Mouse (Mus musculus): ENCODE measurements around the gene Mthfsl. TPM values are rescaled to one million over a fixed set of nuclear protein-coding genes. Genes with fewer than 3 reads are reported as not detected.
"Not testable (repeated sequence)": the region's sequence is repeated elsewhere in the genome, so short reads cannot be mapped to it uniquely, and the experiment has no call there.

Gene Mthfsl
- 2.8 and 6.9 TPM in 2 replicates for total RNA-seq (2014; rRNA removed; ENCODE audit: low replicate concordance)
- 40.2 and 40.6 TPM in 2 replicates for polyA plus RNA-seq (2015; fragmentation: Nextera tagmentation; extraction: Ambion mirVana)

DNA sequence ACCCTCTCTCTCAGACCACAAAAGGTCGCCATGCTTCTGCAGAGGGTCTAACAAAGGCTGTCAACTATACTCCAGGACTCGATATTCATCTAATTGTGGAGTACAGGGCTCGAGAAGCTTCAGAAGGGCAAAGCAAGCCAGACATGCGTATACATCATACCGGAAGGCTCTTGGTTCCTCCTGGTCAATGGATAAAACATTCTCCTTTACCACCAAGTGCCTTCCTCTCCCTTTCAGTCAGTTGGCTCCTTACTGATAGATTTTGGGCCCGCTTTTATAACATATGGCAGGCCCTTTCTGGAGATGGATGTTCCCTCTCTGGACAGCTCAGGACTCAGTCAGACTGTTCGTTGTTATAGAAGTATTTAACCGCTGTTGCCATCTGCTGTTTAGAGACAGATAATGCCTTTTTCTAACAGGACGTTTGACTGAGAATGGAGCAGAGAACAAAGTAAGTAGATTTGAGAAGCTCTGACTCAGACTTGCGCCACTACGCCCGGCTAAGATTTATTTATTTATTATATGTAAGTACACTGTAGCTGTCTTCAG lies at the start of gene Mthfsl:
Gene Mthfsl (minus strand): TSS at position 308 of the 549 bp plus-strand sequence.
- H3K27me3 ChIP-seq (ENCODE audit: control insufficient read depth, insufficient read depth, low read length); H3K9ac ChIP-seq (replicated peaks; ENCODE audit: low read depth, low read length); H3K9me3 ChIP-seq (replicated peaks; ENCODE audit: control insufficient read depth, low read length); H3K4me1 ChIP-seq (ENCODE audit: control insufficient read depth, insufficient read depth); H3K36me3 ChIP-seq (replicated peaks; ENCODE audit: control insufficient read depth, insufficient read depth, low read length): not testable (repeated sequence)
- WGBS, result 16% methylated on average over 11 of the region's 12 CpGs
- Histone ChIP-seq H3K27ac (ENCODE audit: low read depth) (peak within 1 kb of the TSS; percentile 84), H3K4me2 (ENCODE audit: low read depth, low read length) (peak within 1 kb of the TSS; percentile 55), H3K4me3 (ENCODE audit: low read depth, low read length) (peak within 1 kb of the TSS; percentile 39)
- ATAC-seq (ENCODE audit: insufficient read depth, low read depth) (peak; percentile 56), DNase-seq (ENCODE audit: low spot score) (peak; percentile 8)

DNA sequence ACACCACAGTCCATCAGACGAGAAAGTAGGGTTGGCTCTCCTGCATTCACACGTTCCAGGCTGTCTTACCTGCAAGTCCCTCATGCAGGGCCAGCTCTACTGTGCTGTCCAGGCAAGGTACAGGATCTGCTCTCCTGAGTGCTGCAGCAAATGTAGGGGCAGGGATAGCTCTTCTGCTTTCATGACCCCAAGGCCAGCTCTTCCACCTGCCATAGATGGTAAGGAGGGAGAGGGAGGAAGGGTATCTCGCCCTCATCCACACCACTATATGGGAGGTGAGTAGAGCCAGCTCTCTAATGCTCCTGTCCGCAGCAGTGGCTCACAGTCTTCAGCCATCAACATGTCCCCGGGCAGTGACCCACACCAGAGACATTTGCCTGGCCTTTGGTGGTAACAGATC lies 49.4 kb upstream of the Mthfsl start:
- H3K9ac ChIP-seq (replicated peaks; ENCODE audit: low read depth, low read length); H3K27ac ChIP-seq (ENCODE audit: low read depth); H3K4me2 ChIP-seq (ENCODE audit: low read depth, low read length); DNase-seq (ENCODE audit: low spot score); H3K9me3 ChIP-seq (replicated peaks; ENCODE audit: control insufficient read depth, low read length); ATAC-seq (ENCODE audit: insufficient read depth, low read depth); H3K4me3 ChIP-seq (ENCODE audit: low read depth, low read length); H3K27me3 ChIP-seq (ENCODE audit: control insufficient read depth, insufficient read depth, low read length); H3K4me1 ChIP-seq (ENCODE audit: control insufficient read depth, insufficient read depth); H3K36me3 ChIP-seq (replicated peaks; ENCODE audit: control insufficient read depth, insufficient read depth, low read length): not testable (repeated sequence)
- WGBS, result 58% methylated on average over 4 of the region's 5 CpGs

DNA sequence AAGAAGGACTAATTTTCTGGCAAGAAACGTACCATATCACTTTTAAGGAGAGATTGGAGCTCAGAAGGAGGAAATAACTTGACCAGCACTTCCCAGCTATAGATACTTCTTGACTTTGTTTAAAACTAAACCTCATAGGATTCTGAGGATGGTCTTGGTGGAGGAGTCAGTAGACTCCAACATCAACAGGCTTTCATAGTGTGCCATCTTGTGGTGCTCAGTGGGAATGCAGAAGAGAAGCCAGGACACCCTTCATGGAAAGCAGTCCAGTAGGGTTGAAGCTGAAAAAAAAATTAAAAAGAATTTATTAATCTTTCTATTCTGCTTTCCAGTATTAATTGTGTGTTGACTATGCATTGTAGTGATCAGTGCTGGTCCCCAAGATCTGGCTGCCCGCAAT lies 26.6 kb upstream of the Mthfsl start:
- H3K36me3 ChIP-seq (replicated peaks; ENCODE audit: control insufficient read depth, insufficient read depth, low read length); H3K4me3 ChIP-seq (ENCODE audit: low read depth, low read length); DNase-seq (ENCODE audit: low spot score); H3K9me3 ChIP-seq (replicated peaks; ENCODE audit: control insufficient read depth, low read length); H3K4me1 ChIP-seq (ENCODE audit: control insufficient read depth, insufficient read depth); H3K4me2 ChIP-seq (ENCODE audit: low read depth, low read length); H3K27ac ChIP-seq (ENCODE audit: low read depth); H3K9ac ChIP-seq (replicated peaks; ENCODE audit: low read depth, low read length); H3K27me3 ChIP-seq (ENCODE audit: control insufficient read depth, insufficient read depth, low read length); ATAC-seq (ENCODE audit: insufficient read depth, low read depth): not testable (repeated sequence)
- TF ChIP-seq CTCF (IDR thresholded peaks at IDR 0.05; ENCODE audit: low read depth), result peak; percentile 48
- 29% methylated on average over 1 of the region's 2 CpGs for WGBS

DNA sequence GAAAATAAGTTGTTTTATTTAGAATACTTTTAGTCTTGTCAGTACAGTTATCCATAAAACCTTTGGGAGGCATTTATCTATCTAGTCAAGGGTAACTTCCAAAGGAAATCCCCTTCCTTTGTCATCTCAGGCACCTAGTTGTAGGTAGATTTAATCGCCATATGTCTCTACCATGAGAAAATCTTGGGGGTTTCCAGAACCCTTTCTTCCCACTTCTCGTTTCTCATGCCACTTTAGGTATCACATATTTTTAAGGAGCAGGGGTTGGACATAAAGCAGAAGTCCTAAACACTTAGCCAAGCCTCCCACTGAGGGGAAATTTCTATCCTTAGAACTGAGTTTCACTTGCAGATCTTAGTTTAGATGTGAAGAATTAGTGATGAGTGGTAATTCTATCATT lies 25.9 kb upstream of the Mthfsl start:
- H3K4me1 ChIP-seq (ENCODE audit: control insufficient read depth, insufficient read depth); H3K4me3 ChIP-seq (ENCODE audit: low read depth, low read length); H3K9me3 ChIP-seq (replicated peaks; ENCODE audit: control insufficient read depth, low read length); H3K4me2 ChIP-seq (ENCODE audit: low read depth, low read length); H3K27ac ChIP-seq (ENCODE audit: low read depth); H3K9ac ChIP-seq (replicated peaks; ENCODE audit: low read depth, low read length); DNase-seq (ENCODE audit: low spot score); H3K36me3 ChIP-seq (replicated peaks; ENCODE audit: control insufficient read depth, insufficient read depth, low read length); H3K27me3 ChIP-seq (ENCODE audit: control insufficient read depth, insufficient read depth, low read length); ATAC-seq (ENCODE audit: insufficient read depth, low read depth): not testable (repeated sequence)
- WGBS, result no CpG with 5 or more reads among the region's 2 CpGs

DNA sequence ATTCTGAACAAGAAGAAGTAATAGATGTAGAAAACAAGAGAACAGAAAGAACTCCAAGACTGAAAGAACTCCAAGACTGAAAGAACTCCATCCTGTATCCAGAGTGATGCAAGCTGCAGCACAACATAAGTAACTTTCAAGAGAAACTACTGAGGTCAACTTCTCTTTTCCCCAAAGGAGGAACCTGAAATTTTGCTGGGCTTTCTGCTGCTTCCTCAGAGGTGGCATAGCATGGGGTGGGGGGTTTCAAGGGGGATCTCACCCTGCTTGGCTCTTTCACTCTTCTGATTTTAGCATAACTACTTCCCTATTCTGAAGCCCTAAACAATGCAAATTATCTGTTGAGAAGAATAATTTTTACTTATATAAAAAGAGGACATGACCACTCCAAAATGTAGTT lies 15.2 kb upstream of the Mthfsl start:
- H3K9ac ChIP-seq (replicated peaks; ENCODE audit: low read depth, low read length); H3K4me3 ChIP-seq (ENCODE audit: low read depth, low read length); ATAC-seq (ENCODE audit: insufficient read depth, low read depth); H3K27ac ChIP-seq (ENCODE audit: low read depth); DNase-seq (ENCODE audit: low spot score); H3K27me3 ChIP-seq (ENCODE audit: control insufficient read depth, insufficient read depth, low read length); H3K4me2 ChIP-seq (ENCODE audit: low read depth, low read length); H3K9me3 ChIP-seq (replicated peaks; ENCODE audit: control insufficient read depth, low read length); H3K4me1 ChIP-seq (ENCODE audit: control insufficient read depth, insufficient read depth); H3K36me3 ChIP-seq (replicated peaks; ENCODE audit: control insufficient read depth, insufficient read depth, low read length): not testable (repeated sequence)

DNA sequence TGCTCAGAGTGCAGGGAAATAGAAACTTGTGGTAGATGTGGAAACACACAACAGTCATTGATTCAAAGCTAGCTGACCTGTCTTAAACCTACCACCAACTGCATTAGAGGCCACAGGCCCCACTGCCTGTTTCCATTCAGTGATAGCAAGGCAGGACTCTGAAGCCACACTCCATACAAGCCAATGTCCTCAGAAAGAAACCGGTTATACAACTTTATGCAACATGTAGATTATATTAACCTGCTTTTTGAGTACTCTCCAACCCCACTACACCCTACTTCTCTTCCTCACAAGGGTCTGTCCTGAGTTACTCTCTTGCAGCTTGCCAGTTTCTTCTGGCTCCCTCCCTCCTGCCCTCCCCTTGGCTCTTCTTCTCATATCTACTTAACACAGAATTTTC lies 13.1 kb upstream of the Mthfsl start:
- not testable (repeated sequence) for ATAC-seq (ENCODE audit: insufficient read depth, low read depth); H3K9me3 ChIP-seq (replicated peaks; ENCODE audit: control insufficient read depth, low read length); H3K4me2 ChIP-seq (ENCODE audit: low read depth, low read length); H3K4me3 ChIP-seq (ENCODE audit: low read depth, low read length); H3K36me3 ChIP-seq (replicated peaks; ENCODE audit: control insufficient read depth, insufficient read depth, low read length); DNase-seq (ENCODE audit: low spot score); H3K27me3 ChIP-seq (ENCODE audit: control insufficient read depth, insufficient read depth, low read length); H3K27ac ChIP-seq (ENCODE audit: low read depth); H3K4me1 ChIP-seq (ENCODE audit: control insufficient read depth, insufficient read depth); H3K9ac ChIP-seq (replicated peaks; ENCODE audit: low read depth, low read length)
- WGBS, result 57% methylated on average over 1 of the region's 1 CpGs

DNA sequence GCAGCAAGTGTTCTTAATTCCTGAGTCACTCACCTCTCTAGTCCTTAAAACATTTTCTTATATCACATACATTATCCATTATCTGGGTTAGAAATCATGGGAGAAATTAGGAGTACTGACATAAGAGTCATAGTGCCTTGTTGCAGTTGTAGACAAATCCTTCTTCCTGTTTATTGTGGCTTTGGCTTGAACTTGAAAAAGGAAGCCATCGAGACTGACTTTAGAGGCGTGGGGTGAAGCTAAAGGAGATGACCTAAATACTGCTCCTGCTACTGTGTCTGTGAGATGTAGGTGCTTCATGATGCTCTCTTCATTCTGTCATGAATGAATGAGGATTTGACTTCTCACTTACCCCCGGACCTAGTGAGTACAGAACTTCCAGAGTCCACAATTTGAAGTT lies 12.2 kb upstream of the Mthfsl start:
- H3K27ac ChIP-seq (ENCODE audit: low read depth); H3K9ac ChIP-seq (replicated peaks; ENCODE audit: low read depth, low read length): not testable (repeated sequence)

DNA sequence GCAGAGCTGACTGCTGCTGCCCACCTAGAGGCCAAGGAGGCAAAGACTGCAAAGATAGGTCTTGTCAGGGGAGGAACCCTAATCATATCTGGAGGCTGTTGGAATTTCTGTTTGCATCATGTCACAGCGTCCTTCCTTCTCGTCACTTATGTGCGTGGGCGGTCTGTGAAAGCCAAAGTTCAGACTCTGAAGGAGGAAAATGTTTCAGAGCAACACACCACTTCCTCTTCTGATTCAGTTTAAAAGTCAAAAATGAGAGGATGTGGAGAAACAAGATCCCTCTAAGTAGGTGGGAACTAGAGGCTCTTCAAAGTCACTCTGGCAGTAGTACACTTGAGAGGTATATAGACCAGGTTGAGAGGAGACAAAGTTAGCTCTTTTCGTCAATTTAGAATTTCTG lies 11.6 kb upstream of the Mthfsl start, which contains the start of gene Bcl2a1d:
Gene Bcl2a1d (minus strand): TSS at position 187 of the 400 bp plus-strand sequence.
- H3K9ac ChIP-seq (replicated peaks; ENCODE audit: low read depth, low read length); H3K27me3 ChIP-seq (ENCODE audit: control insufficient read depth, insufficient read depth, low read length); H3K27ac ChIP-seq (ENCODE audit: low read depth); H3K9me3 ChIP-seq (replicated peaks; ENCODE audit: control insufficient read depth, low read length); H3K4me1 ChIP-seq (ENCODE audit: control insufficient read depth, insufficient read depth); H3K36me3 ChIP-seq (replicated peaks; ENCODE audit: control insufficient read depth, insufficient read depth, low read length); DNase-seq (ENCODE audit: low spot score); H3K4me2 ChIP-seq (ENCODE audit: low read depth, low read length); ATAC-seq (ENCODE audit: insufficient read depth, low read depth); H3K4me3 ChIP-seq (ENCODE audit: low read depth, low read length): not testable (repeated sequence)
- WGBS, result 46% methylated on average over 5 of the region's 5 CpGs

More for the DNA sequence above, 12.2 kb upstream of the Mthfsl start:
- H3K36me3 ChIP-seq (replicated peaks; ENCODE audit: control insufficient read depth, insufficient read depth, low read length); DNase-seq (ENCODE audit: low spot score); H3K4me1 ChIP-seq (ENCODE audit: control insufficient read depth, insufficient read depth); H3K9me3 ChIP-seq (replicated peaks; ENCODE audit: control insufficient read depth, low read length); ATAC-seq (ENCODE audit: insufficient read depth, low read depth); H3K4me3 ChIP-seq (ENCODE audit: low read depth, low read length); H3K27me3 ChIP-seq (ENCODE audit: control insufficient read depth, insufficient read depth, low read length); H3K4me2 ChIP-seq (ENCODE audit: low read depth, low read length): not testable (repeated sequence)
- WGBS, result 74% methylated on average over 1 of the region's 3 CpGs

DNA sequence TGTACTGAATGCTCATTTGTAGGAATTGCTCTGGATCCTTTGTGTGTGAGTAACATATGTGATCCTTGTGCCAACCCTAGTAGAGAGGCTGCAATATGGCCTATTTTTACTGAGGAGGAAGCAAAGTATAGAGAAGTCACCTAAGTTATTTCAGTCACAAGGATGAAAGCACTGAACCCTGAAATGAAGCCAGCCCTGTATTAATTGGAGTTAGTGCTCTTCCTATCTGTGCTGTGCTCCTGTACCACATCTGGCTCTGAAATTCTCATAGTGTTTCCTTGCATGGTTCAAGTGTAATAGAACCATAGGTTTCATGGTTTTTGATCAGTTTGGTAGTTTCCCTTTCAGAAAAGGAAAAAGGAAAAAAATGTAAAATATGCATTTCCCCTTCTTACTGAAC lies 8.2 kb upstream of the Mthfsl start:
- not testable (repeated sequence) for H3K9ac ChIP-seq (replicated peaks; ENCODE audit: low read depth, low read length); H3K27me3 ChIP-seq (ENCODE audit: control insufficient read depth, insufficient read depth, low read length); H3K36me3 ChIP-seq (replicated peaks; ENCODE audit: control insufficient read depth, insufficient read depth, low read length); ATAC-seq (ENCODE audit: insufficient read depth, low read depth); H3K4me3 ChIP-seq (ENCODE audit: low read depth, low read length); H3K4me2 ChIP-seq (ENCODE audit: low read depth, low read length); H3K9me3 ChIP-seq (replicated peaks; ENCODE audit: control insufficient read depth, low read length); DNase-seq (ENCODE audit: low spot score); H3K27ac ChIP-seq (ENCODE audit: low read depth); H3K4me1 ChIP-seq (ENCODE audit: control insufficient read depth, insufficient read depth)

Data from heart, postnatal 0 days (tissue).